Mouse (Mus musculus) stomach, embryonic 16.5 days (tissue): ENCODE data around the gene Mras. TPM values are rescaled to one million over a fixed set of nuclear protein-coding genes. Genes with fewer than 3 reads are reported as not detected.

Source experiments
- ATAC-seq: fragments of 200-750 bp; cut with Nextera tagmentation; 2 replicates; pipeline ENCODE4 v1.8.0; 2017; ENCODE audit warnings: moderate number of reproducible peaks, moderate TSS enrichment; ENCODE audit not compliant: insufficient read depth, low FRiP score
- H3K27ac ChIP-seq: fragments of 300-500 bp; sonication (generic); 2 replicates; pipeline ENCODE4 v1.5.1; 2014; ENCODE audit warnings: low read length
- H3K27me3 ChIP-seq: fragments of 300-500 bp; sonication (generic); 2 replicates; pipeline ENCODE4 v1.6.1; 2014; ENCODE audit warnings: low read length, control low read depth, mixed read lengths; ENCODE audit not compliant: control insufficient read depth, insufficient read depth
- H3K36me3 ChIP-seq: fragments of 300-500 bp; sonication (generic); 2 replicates; pipeline ENCODE4 v1.6.1; 2014; ENCODE audit warnings: low read length; ENCODE audit not compliant: control insufficient read depth, insufficient read depth
- H3K4me1 ChIP-seq: fragments of 300-500 bp; sonication (generic); 2 replicates; pipeline ENCODE4 v1.6.1; 2014; ENCODE audit warnings: low read length, control low read depth, mixed read lengths; ENCODE audit not compliant: control insufficient read depth, insufficient read depth
- H3K4me2 ChIP-seq: fragments of 300-500 bp; sonication (generic); 2 replicates; pipeline ENCODE4 v1.6.1; 2014; ENCODE audit warnings: low read depth, low read length, mixed read lengths
- H3K4me3 ChIP-seq: fragments of 300-500 bp; sonication (generic); replicated peaks from 2 replicates; pipeline ENCODE4 v1.5.1; 2014; ENCODE audit warnings: mild to moderate bottlenecking, low read length
- H3K9ac ChIP-seq: fragments of 300-500 bp; sonication (generic); 2 replicates; pipeline ENCODE4 v1.6.1; 2014; ENCODE audit warnings: low read length
- H3K9me3 ChIP-seq: fragments of 300-500 bp; sonication (generic); replicated peaks from 2 replicates; pipeline ENCODE4 v1.6.1; 2016; ENCODE audit warnings: low read length, control low read depth; ENCODE audit not compliant: control insufficient read depth
- WGBS: fragments of 180-500 bp; shearing (Covaris S2); extraction: QIAGEN DNeasy Blood & Tissue Kit; methylation state at CpG from one replicate; pipeline ENCODE4 v1.1.7; 2014; 5-methylcytosine and 5-hydroxymethylcytosine counted together
- polyA plus RNA-seq: library from polyadenylated mRNA; unstranded; fragments of >200 nt; fragmentation: Nextera tagmentation; extraction: Ambion mirVana; gene quantifications from 2 replicates; pipeline ENCODE4 v1.2.1, GENCODE M21; 2015

The Mras gene
- polyA plus RNA-seq, 1 experiment from 2014 or later = 8.4 TPM

- WGBS = 64% methylated on average over 8 of the region's 8 CpGs
- peak; percentile 71; the same call in 1 of the 2 replicates for ATAC-seq
- H3K27me3 ChIP-seq = no peaks in the 10 kb centered on the region
- H3K9ac ChIP-seq = no peak overlapping the region
- H3K27ac ChIP-seq = no peak overlapping the region
- H3K4me1 ChIP-seq = no peaks in the 10 kb centered on the region
- H3K4me2 ChIP-seq = no peak overlapping the region
- no peak overlapping the region for H3K4me3 ChIP-seq
- H3K9me3 ChIP-seq = no peaks in the 10 kb centered on the region
- no peaks in the 10 kb centered on the region for H3K36me3 ChIP-seq
Measured at GRCm38 (mm10) chr9:99469681-99470273, 32.6 kb upstream of the Mras start.

- WGBS = 75% methylated on average over 9 of the region's 9 CpGs
- Histone ChIP-seq H3K4me2 (no peak overlapping the region), H3K4me1 (no peaks in the 10 kb centered on the region), H3K9ac (no peak overlapping the region), H3K27ac (no peak overlapping the region), H3K36me3 (no peaks in the 10 kb centered on the region), H3K9me3 (no peaks in the 10 kb centered on the region), H3K27me3 (no peaks in the 10 kb centered on the region), H3K4me3 (no peak overlapping the region)
- no peak for ATAC-seq
Measured at GRCm38 (mm10) chr9:99468572-99468971, 31.4 kb upstream of the Mras start.

GRCm38 (mm10) chr9:99464876-99465275 is 27.7 kb upstream of the Mras start:
- H3K36me3 ChIP-seq = no peaks in the 10 kb centered on the region
- no peak overlapping the region for H3K27ac ChIP-seq
- no peaks in the 10 kb centered on the region for H3K9me3 ChIP-seq
- H3K27me3 ChIP-seq = no peaks in the 10 kb centered on the region
- no peaks in the 10 kb centered on the region for H3K4me1 ChIP-seq
- ATAC-seq = no peak
- H3K4me2 ChIP-seq = no peak overlapping the region
- WGBS = 75% methylated on average over 6 of the region's 6 CpGs
- no peak overlapping the region for H3K9ac ChIP-seq
- H3K4me3 ChIP-seq = no peak overlapping the region

DNA sequence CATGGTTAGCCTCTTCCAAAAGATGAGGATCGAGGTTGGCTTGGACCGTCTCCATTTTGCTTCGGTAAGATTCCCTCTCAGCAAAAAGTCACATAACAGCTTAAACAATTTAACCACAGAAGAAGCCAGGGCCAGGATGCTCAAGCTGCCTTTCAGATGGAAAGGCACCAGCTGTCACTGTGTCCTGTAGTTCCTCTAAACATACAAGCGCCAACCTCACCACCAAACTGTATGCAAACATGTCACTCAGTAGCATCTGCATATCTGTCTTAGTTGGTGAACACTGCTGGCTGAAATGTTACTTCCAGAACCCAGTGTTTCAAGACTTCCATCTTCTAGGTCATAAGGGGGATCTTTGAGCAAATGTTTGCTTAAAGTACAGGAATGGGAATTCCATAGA is 22.5 kb upstream of the Mras start:
- no peak for ATAC-seq
- no peak overlapping the region for H3K27ac ChIP-seq
- WGBS = 68% methylated on average over 4 of the region's 4 CpGs

GRCm38 (mm10) chr9:99458529-99459208 is 21.5 kb upstream of the Mras start:
- no peaks in the 10 kb centered on the region for H3K36me3 ChIP-seq
- H3K9me3 ChIP-seq = no peaks in the 10 kb centered on the region
- H3K27me3 ChIP-seq = no peaks in the 10 kb centered on the region
- ATAC-seq = no peak
- WGBS = 44% methylated on average over 12 of the region's 12 CpGs
- H3K4me1 ChIP-seq = no peaks in the 10 kb centered on the region
- no peak overlapping the region for H3K27ac ChIP-seq
- no peak overlapping the region for H3K4me2 ChIP-seq
- no peak overlapping the region for H3K4me3 ChIP-seq
- H3K9ac ChIP-seq = no peak overlapping the region

More for the DNA sequence above, 22.5 kb upstream of the Mras start:
- H3K9ac ChIP-seq = no peak overlapping the region
- no peaks in the 10 kb centered on the region for H3K4me1 ChIP-seq
- no peaks in the 10 kb centered on the region for H3K36me3 ChIP-seq
- no peaks in the 10 kb centered on the region for H3K27me3 ChIP-seq
- H3K4me2 ChIP-seq = no peak overlapping the region
- no peaks in the 10 kb centered on the region for H3K9me3 ChIP-seq
- H3K4me3 ChIP-seq = no peak overlapping the region

DNA sequence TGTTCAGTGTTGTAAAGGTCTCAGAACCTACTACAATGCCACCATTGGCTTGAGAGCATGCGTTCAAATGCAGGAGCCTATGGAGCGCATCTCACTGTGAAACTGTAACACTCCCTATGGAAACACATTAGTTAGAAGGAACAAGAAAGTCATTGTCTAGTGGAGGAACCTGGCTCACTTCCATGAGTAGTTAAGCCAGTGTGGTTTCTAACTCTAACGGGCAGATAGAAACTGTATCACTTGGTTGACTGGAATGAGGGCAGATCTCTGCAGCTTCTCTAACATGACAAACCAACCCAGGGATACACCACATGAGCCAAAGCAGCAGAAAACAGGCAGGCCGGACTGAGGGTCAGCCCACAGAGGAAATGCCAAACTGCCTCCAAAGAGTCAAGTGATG is 17.0 kb upstream of the Mras start:
- WGBS = 82% methylated on average over 4 of the region's 4 CpGs

DNA sequence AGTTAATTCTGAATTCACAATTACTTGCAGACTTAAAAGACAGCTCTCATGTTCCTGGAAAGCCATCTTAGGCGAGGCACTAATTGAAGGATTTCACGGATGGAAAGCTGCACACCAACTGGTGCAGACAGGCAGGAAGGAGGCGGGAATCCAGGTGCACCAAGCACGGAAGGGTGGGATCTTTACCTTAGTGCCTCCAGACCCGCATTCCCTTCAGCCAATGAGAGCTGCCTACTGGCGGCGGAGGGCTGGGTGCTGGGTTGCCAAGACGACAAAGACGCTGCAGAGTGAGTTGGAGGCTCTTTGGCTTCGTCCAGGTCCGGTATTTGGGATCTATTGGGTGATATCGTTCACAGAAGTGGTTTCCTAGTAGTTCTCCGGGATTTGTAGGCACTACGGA is 14.0 kb upstream of the Mras start, which contains the start of gene Nme9:
Gene Nme9 (plus strand): TSS at position 315 of the 400 bp plus-strand sequence.
- ATAC-seq = no peak; the same call in 1 of the 2 replicates
- 7% methylated on average over 14 of the region's 14 CpGs for WGBS
- H3K9ac ChIP-seq = peak within 1 kb of the TSS; percentile 4; the same call in 1 of the 2 replicates
- H3K27me3 ChIP-seq = no peaks in the 10 kb centered on the region; the same call in 1 of the 2 replicates
- no peak within 1 kb of the TSS for H3K4me3 ChIP-seq
- peak within 1 kb of the TSS; percentile 28 for H3K4me2 ChIP-seq
- no peaks in the 10 kb centered on the region for H3K9me3 ChIP-seq
- peaks cover 4% of the 10 kb centered on the region; the same call in 1 of the 2 replicates for H3K4me1 ChIP-seq
- no peaks in the 10 kb centered on the region for H3K36me3 ChIP-seq
- H3K27ac ChIP-seq = no peak within 1 kb of the TSS

More for the DNA sequence above, 17.0 kb upstream of the Mras start:
- H3K9ac ChIP-seq = no peak overlapping the region
- H3K27me3 ChIP-seq = no peaks in the 10 kb centered on the region; the same call in 1 of the 2 replicates
- no peak overlapping the region for H3K27ac ChIP-seq
- H3K4me1 ChIP-seq = no peaks in the 10 kb centered on the region
- H3K4me3 ChIP-seq = no peak overlapping the region
- H3K9me3 ChIP-seq = no peaks in the 10 kb centered on the region
- no peaks in the 10 kb centered on the region for H3K36me3 ChIP-seq
- H3K4me2 ChIP-seq = no peak overlapping the region
- ATAC-seq = no peak

DNA sequence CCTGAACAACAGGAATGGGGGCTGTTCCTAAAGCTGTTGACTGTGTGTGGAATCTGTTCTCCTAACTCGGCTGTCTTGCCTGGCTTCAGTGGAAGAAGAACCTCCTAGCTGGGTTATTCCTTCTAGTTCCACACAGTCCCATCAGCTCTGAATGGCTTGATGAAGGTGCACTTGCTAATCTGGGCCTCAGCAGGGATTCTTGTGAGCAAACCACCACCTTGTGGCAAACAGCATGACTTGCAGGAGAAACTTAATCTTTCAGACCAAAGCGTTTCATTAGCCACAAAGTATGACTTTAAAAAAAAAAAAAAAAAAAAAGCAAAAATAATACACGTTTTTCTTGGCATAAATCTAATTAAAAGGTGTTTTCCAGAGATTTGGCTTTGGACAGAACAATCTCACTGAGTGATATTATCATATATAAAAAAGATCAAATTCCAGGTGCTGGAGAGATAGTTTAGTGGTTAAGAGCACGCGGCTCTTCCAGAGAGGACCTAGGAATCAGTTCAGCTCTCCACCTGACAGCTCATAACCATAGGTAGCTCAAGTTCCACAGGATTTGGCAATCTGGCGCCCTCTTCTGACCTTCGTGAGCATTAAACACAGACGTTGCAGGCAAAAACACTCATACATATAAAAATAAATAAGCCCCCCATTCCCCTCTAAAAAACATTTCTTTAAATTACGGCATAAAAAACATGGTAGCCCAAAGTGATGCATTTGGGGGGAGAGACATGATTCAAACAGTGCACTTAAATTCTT is 12.9 kb upstream of the Mras start:
- H3K4me1 ChIP-seq = peaks cover 4% of the 10 kb centered on the region; the same call in 1 of the 2 replicates
- WGBS = 43% methylated on average over 9 of the region's 9 CpGs
- H3K27ac ChIP-seq = no peak overlapping the region
- H3K9ac ChIP-seq = no peak overlapping the region
- no peaks in the 10 kb centered on the region; the same call in 1 of the 2 replicates for H3K27me3 ChIP-seq
- ATAC-seq = no peak
- no peak overlapping the region for H3K4me3 ChIP-seq
- H3K9me3 ChIP-seq = no peaks in the 10 kb centered on the region
- H3K4me2 ChIP-seq = no peak overlapping the region
- no peaks in the 10 kb centered on the region for H3K36me3 ChIP-seq

GRCm38 (mm10) chr9:99447323-99447722 is 10.1 kb upstream of the Mras start:
- Histone ChIP-seq H3K9me3 (no peaks in the 10 kb centered on the region), H3K4me3 (no peak overlapping the region), H3K27ac (no peak overlapping the region), H3K4me2 (no peak overlapping the region), H3K27me3 (no peaks in the 10 kb centered on the region; the same call in 1 of the 2 replicates), H3K36me3 (no peaks in the 10 kb centered on the region), H3K9ac (no peak overlapping the region), H3K4me1 (peaks cover 4% of the 10 kb centered on the region; the same call in 1 of the 2 replicates)
- WGBS = 54% methylated on average over 3 of the region's 3 CpGs
- ATAC-seq = no peak
